Mouse (Mus musculus): ENCODE results near the gene Tenm2. TPM values are rescaled to one million over a fixed set of nuclear protein-coding genes. Genes with fewer than 3 reads are reported as not detected.

Gene Tenm2
- polyA plus RNA-seq, 1 experiment: 0.13 TPM

- no peaks in the 10 kb centered on the region for H3K27me3 ChIP-seq (ENCODE audit: control insufficient read depth, insufficient read depth, low read length)
- H3K36me3 ChIP-seq (ENCODE audit: control insufficient read depth, insufficient read depth, low read length): no peaks in the 10 kb centered on the region
- H3K4me3 ChIP-seq (ENCODE audit: low read depth, low read length): no peak overlapping the region
- no peak overlapping the region for H3K27ac ChIP-seq (ENCODE audit: insufficient read depth, low read depth, low read length)
- WGBS: 74% methylated on average over 4 of the region's 4 CpGs
- TF ChIP-seq POLR2A (IDR thresholded peaks at IDR 0.05; ENCODE audit: low read depth, low read length): no peak
- TF ChIP-seq CTCF (IDR thresholded peaks at IDR 0.05; ENCODE audit: extremely low read depth, insufficient read length, insufficient replicate concordance, low read depth, low read length): no peak
- no peaks in the 10 kb centered on the region for H3K4me1 ChIP-seq (ENCODE audit: control insufficient read depth, insufficient read depth, insufficient read length, low read length)
These were observed 434.1 kb downstream of the Tenm2 start for GRCm38 (mm10) chr11:36801683-36802082.

- 80% methylated on average over 8 of the region's 8 CpGs for WGBS
- Histone ChIP-seq H3K4me1 (ENCODE audit: control insufficient read depth, insufficient read depth, insufficient read length, low read length) (no peaks in the 10 kb centered on the region), H3K4me3 (ENCODE audit: low read depth, low read length) (no peak overlapping the region), H3K27me3 (ENCODE audit: control insufficient read depth, insufficient read depth, low read length) (no peaks in the 10 kb centered on the region), H3K36me3 (ENCODE audit: control insufficient read depth, insufficient read depth, low read length) (no peaks in the 10 kb centered on the region), H3K27ac (ENCODE audit: insufficient read depth, low read depth, low read length) (no peak overlapping the region)
- TF ChIP-seq POLR2A (IDR thresholded peaks at IDR 0.05; ENCODE audit: low read depth, low read length) (no peak), CTCF (IDR thresholded peaks at IDR 0.05; ENCODE audit: extremely low read depth, insufficient read length, insufficient replicate concordance, low read depth, low read length) (no peak)
These were observed 436.4 kb downstream of the Tenm2 start for GRCm38 (mm10) chr11:36799409-36799808.

GRCm38 (mm10) chr11:36758009-36758408, 477.8 kb downstream of the Tenm2 start:
- WGBS: 73% methylated on average over 3 of the region's 3 CpGs
- Histone ChIP-seq H3K4me3 (ENCODE audit: low read depth, low read length) (no peak overlapping the region), H3K36me3 (ENCODE audit: control insufficient read depth, insufficient read depth, low read length) (no peaks in the 10 kb centered on the region), H3K27ac (ENCODE audit: insufficient read depth, low read depth, low read length) (no peak overlapping the region), H3K4me1 (ENCODE audit: control insufficient read depth, insufficient read depth, insufficient read length, low read length) (no peaks in the 10 kb centered on the region), H3K27me3 (ENCODE audit: control insufficient read depth, insufficient read depth, low read length) (no peaks in the 10 kb centered on the region)
- TF ChIP-seq CTCF (IDR thresholded peaks at IDR 0.05; ENCODE audit: extremely low read depth, insufficient read length, insufficient replicate concordance, low read depth, low read length): no peak
- no peak for TF ChIP-seq POLR2A (IDR thresholded peaks at IDR 0.05; ENCODE audit: low read depth, low read length)

GRCm38 (mm10) chr11:36746286-36746685, 489.5 kb downstream of the Tenm2 start:
- Histone ChIP-seq H3K4me3 (ENCODE audit: low read depth, low read length) (no peak overlapping the region), H3K36me3 (ENCODE audit: control insufficient read depth, insufficient read depth, low read length) (no peaks in the 10 kb centered on the region), H3K4me1 (ENCODE audit: control insufficient read depth, insufficient read depth, insufficient read length, low read length) (no peaks in the 10 kb centered on the region), H3K27me3 (ENCODE audit: control insufficient read depth, insufficient read depth, low read length) (no peaks in the 10 kb centered on the region), H3K27ac (ENCODE audit: insufficient read depth, low read depth, low read length) (no peak overlapping the region)
- TF ChIP-seq CTCF (IDR thresholded peaks at IDR 0.05; ENCODE audit: extremely low read depth, insufficient read length, insufficient replicate concordance, low read depth, low read length) (no peak), POLR2A (IDR thresholded peaks at IDR 0.05; ENCODE audit: low read depth, low read length) (no peak)
- 78% methylated on average over 4 of the region's 4 CpGs for WGBS

- H3K4me1 ChIP-seq (ENCODE audit: control insufficient read depth, insufficient read depth, insufficient read length, low read length): no peaks in the 10 kb centered on the region
- no peak overlapping the region for H3K27ac ChIP-seq (ENCODE audit: insufficient read depth, low read depth, low read length)
- H3K27me3 ChIP-seq (ENCODE audit: control insufficient read depth, insufficient read depth, low read length): no peaks in the 10 kb centered on the region
- no peaks in the 10 kb centered on the region for H3K36me3 ChIP-seq (ENCODE audit: control insufficient read depth, insufficient read depth, low read length)
- TF ChIP-seq CTCF (IDR thresholded peaks at IDR 0.05; ENCODE audit: extremely low read depth, insufficient read length, insufficient replicate concordance, low read depth, low read length) (no peak), POLR2A (IDR thresholded peaks at IDR 0.05; ENCODE audit: low read depth, low read length) (no peak)
- 82% methylated on average over 3 of the region's 3 CpGs for WGBS
- no peak overlapping the region for H3K4me3 ChIP-seq (ENCODE audit: low read depth, low read length)
These were observed 508.0 kb downstream of the Tenm2 start for GRCm38 (mm10) chr11:36727800-36728199.

- TF ChIP-seq CTCF (IDR thresholded peaks at IDR 0.05; ENCODE audit: extremely low read depth, insufficient read length, insufficient replicate concordance, low read depth, low read length): no peak
- TF ChIP-seq POLR2A (IDR thresholded peaks at IDR 0.05; ENCODE audit: low read depth, low read length): no peak
- no peaks in the 10 kb centered on the region for H3K27me3 ChIP-seq (ENCODE audit: control insufficient read depth, insufficient read depth, low read length)
- H3K4me3 ChIP-seq (ENCODE audit: low read depth, low read length): no peak overlapping the region
- H3K36me3 ChIP-seq (ENCODE audit: control insufficient read depth, insufficient read depth, low read length): no peaks in the 10 kb centered on the region
- H3K4me1 ChIP-seq (ENCODE audit: control insufficient read depth, insufficient read depth, insufficient read length, low read length): no peaks in the 10 kb centered on the region
- 75% methylated on average over 2 of the region's 2 CpGs for WGBS
- H3K27ac ChIP-seq (ENCODE audit: insufficient read depth, low read depth, low read length): no peak overlapping the region
These were observed 532.9 kb downstream of the Tenm2 start for GRCm38 (mm10) chr11:36702881-36703280.

- Histone ChIP-seq H3K27ac (ENCODE audit: insufficient read depth, low read depth, low read length) (no peak overlapping the region), H3K27me3 (ENCODE audit: control insufficient read depth, insufficient read depth, low read length) (no peaks in the 10 kb centered on the region), H3K4me3 (ENCODE audit: low read depth, low read length) (no peak overlapping the region), H3K4me1 (ENCODE audit: control insufficient read depth, insufficient read depth, insufficient read length, low read length) (no peaks in the 10 kb centered on the region), H3K36me3 (ENCODE audit: control insufficient read depth, insufficient read depth, low read length) (no peaks in the 10 kb centered on the region)
- TF ChIP-seq POLR2A (IDR thresholded peaks at IDR 0.05; ENCODE audit: low read depth, low read length) (no peak), CTCF (IDR thresholded peaks at IDR 0.05; ENCODE audit: extremely low read depth, insufficient read length, insufficient replicate concordance, low read depth, low read length) (no peak)
- WGBS: 85% methylated on average over 3 of the region's 3 CpGs
These were observed 534.8 kb downstream of the Tenm2 start for GRCm38 (mm10) chr11:36700951-36701350.

- no peaks in the 10 kb centered on the region for H3K36me3 ChIP-seq (ENCODE audit: control insufficient read depth, insufficient read depth, low read length)
- no peaks in the 10 kb centered on the region for H3K4me1 ChIP-seq (ENCODE audit: control insufficient read depth, insufficient read depth, insufficient read length, low read length)
- no peaks in the 10 kb centered on the region for H3K27me3 ChIP-seq (ENCODE audit: control insufficient read depth, insufficient read depth, low read length)
- H3K27ac ChIP-seq (ENCODE audit: insufficient read depth, low read depth, low read length): no peak overlapping the region
- H3K4me3 ChIP-seq (ENCODE audit: low read depth, low read length): no peak overlapping the region
- TF ChIP-seq POLR2A (IDR thresholded peaks at IDR 0.05; ENCODE audit: low read depth, low read length): no peak
- WGBS: 87% methylated on average over 6 of the region's 6 CpGs
These were observed 535.6 kb downstream of the Tenm2 start for GRCm38 (mm10) chr11:36700131-36700530.

All from small intestine, adult 2 months (tissue).